Mouse (Mus musculus): ENCODE data around the gene Mul1. TPM values are rescaled to one million over a fixed set of nuclear protein-coding genes. Genes with fewer than 3 reads are reported as not detected.

Gene Mul1
- polyA plus RNA-seq, 1 experiment from 2014 or later: 16.6 TPM

DNA sequence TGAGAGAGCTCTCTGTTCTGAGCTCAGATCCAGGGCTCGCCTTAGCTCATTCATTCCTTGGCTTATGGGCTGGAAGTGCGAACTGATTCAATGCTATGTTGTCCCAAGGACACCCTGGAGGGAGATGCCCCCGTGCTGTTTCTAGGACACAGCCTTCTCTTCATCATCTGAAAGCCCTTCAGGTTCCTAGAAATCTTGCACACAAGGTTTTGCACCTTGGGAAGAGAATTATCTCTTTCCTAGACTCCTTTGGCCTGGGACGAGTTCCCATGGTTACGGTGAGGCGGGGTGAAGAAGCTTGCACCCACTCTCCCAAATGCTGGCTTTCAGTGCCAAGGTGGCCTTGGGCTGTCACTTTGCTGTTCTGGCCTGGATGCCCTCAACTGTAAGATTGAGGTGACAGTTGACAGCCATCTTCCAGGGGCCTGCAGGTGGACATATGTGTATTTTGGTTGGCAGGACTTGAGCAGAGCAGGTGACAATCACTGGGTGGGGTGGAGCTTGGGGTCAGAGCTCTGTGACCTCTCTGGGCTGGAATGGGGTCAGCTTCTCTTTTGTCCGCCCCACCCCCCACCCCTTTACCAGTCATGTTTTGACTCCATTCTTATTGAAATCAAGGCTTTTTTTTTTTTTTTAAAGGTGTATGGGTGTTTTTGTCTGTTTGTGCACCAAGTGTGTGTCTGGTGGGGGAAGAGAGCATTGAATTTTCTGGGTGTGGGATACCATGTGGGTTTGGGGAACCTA is 14.6 kb downstream of the Mul1 start:
- peaks cover 15% of the 10 kb centered on the region for H3K4me1 ChIP-seq (replicated peaks; ENCODE audit: control insufficient read depth, insufficient read depth, low read length)
- no peak overlapping the region for H3K27ac ChIP-seq (ENCODE audit: low read depth, low read length)
- H3K27me3 ChIP-seq (ENCODE audit: control insufficient read depth, insufficient read depth, low read length): peaks cover 3% of the 10 kb centered on the region; the same call in 1 of the 2 replicates
- DNase-seq (ENCODE audit: low spot score): no peak
- no peak overlapping the region for H3K4me3 ChIP-seq (ENCODE audit: low read depth, low read length)
- WGBS: 38% methylated on average over 7 of the region's 7 CpGs
- no peaks in the 10 kb centered on the region for H3K36me3 ChIP-seq (ENCODE audit: control insufficient read depth, insufficient read depth, low read length)
- no peak for ATAC-seq (ENCODE audit: low FRiP score)
- H3K4me2 ChIP-seq (replicated peaks; ENCODE audit: low read depth, low read length): no peak overlapping the region
- no peaks in the 10 kb centered on the region for H3K9me3 ChIP-seq (ENCODE audit: control insufficient read depth, low read length)
- H3K9ac ChIP-seq (ENCODE audit: low read depth, low read length): no peak overlapping the region

- no peak overlapping the region for H3K4me3 ChIP-seq (ENCODE audit: low read depth, low read length)
- H3K9ac ChIP-seq (ENCODE audit: low read depth, low read length): no peak overlapping the region
- DNase-seq (ENCODE audit: low spot score) (no peak), ATAC-seq (ENCODE audit: low FRiP score) (no peak)
- no peaks in the 10 kb centered on the region for H3K9me3 ChIP-seq (ENCODE audit: control insufficient read depth, low read length)
- no peaks in the 10 kb centered on the region for H3K36me3 ChIP-seq (ENCODE audit: control insufficient read depth, insufficient read depth, low read length)
- no peak overlapping the region for H3K4me2 ChIP-seq (replicated peaks; ENCODE audit: low read depth, low read length)
- peaks cover 14% of the 10 kb centered on the region for H3K4me1 ChIP-seq (replicated peaks; ENCODE audit: control insufficient read depth, insufficient read depth, low read length)
- H3K27ac ChIP-seq (ENCODE audit: low read depth, low read length): no peak overlapping the region
- peaks cover 3% of the 10 kb centered on the region; the same call in 1 of the 2 replicates for H3K27me3 ChIP-seq (ENCODE audit: control insufficient read depth, insufficient read depth, low read length)
- 49% methylated on average over 12 of the region's 12 CpGs for WGBS
Measured at GRCm38 (mm10) chr4:138449636-138450314, 15.3 kb downstream of the Mul1 start.

DNA sequence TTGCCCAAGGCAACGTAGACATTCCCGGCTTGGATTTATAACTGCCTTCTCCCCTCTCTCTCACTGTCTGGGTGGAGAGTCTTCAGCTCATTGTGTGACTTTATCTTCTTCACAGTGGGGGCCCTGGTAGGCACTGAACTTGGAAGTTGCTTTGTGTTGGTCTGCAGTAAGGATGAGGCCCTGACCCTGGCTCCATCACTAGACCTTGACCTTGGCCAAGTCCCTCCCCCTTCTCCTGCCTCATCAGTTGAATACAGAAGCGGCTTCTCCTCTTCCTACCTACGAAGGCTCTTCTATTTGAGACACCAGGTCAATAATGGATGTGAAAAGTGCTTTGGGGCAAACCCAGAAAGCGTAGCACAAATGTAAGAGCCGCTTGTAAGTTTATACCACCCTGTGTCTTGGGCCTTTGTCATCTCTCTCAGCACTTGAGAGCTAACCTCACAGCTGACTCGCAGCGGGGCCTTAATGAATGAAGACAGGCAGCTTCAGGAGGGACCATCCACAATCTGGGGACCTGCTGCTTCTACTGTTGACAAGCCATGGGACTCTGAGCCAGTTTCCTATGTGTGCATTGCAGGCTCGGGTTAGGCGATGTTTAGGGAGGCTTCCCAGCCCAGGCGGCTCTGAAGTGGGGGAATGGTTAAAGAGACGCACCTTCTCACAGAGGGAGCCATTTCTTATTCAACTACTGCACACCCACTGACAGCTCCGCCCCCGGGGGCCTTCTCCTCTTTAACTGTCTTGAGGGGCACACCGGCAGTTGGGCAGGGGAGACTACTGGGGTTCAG is 18.0 kb downstream of the Mul1 start:
- 25% methylated on average over 15 of the region's 15 CpGs for WGBS
- Histone ChIP-seq H3K4me1 (replicated peaks; ENCODE audit: control insufficient read depth, insufficient read depth, low read length) (peaks cover 12% of the 10 kb centered on the region), H3K9ac (ENCODE audit: low read depth, low read length) (no peak overlapping the region), H3K9me3 (ENCODE audit: control insufficient read depth, low read length) (no peaks in the 10 kb centered on the region), H3K27ac (ENCODE audit: low read depth, low read length) (no peak overlapping the region), H3K4me2 (replicated peaks; ENCODE audit: low read depth, low read length) (no peak overlapping the region), H3K27me3 (ENCODE audit: control insufficient read depth, insufficient read depth, low read length) (peaks cover 3% of the 10 kb centered on the region; the same call in 1 of the 2 replicates), H3K36me3 (ENCODE audit: control insufficient read depth, insufficient read depth, low read length) (no peaks in the 10 kb centered on the region), H3K4me3 (ENCODE audit: low read depth, low read length) (no peak overlapping the region)
- DNase-seq (ENCODE audit: low spot score) (no peak), ATAC-seq (ENCODE audit: low FRiP score) (no peak)

GRCm38 (mm10) chr4:138453097-138453752 is 18.8 kb downstream of the Mul1 start:
- ATAC-seq (ENCODE audit: low FRiP score) (peak; percentile 32), DNase-seq (ENCODE audit: low spot score) (peak; percentile 56)
- no peaks in the 10 kb centered on the region for H3K9me3 ChIP-seq (ENCODE audit: control insufficient read depth, low read length)
- H3K4me1 ChIP-seq (replicated peaks; ENCODE audit: control insufficient read depth, insufficient read depth, low read length): peaks cover 12% of the 10 kb centered on the region
- WGBS: 3% methylated on average over 19 of the region's 19 CpGs
- H3K4me3 ChIP-seq (ENCODE audit: low read depth, low read length): peak overlapping the region; percentile 89
- H3K4me2 ChIP-seq (replicated peaks; ENCODE audit: low read depth, low read length): peak overlapping the region; percentile 89
- H3K27ac ChIP-seq (ENCODE audit: low read depth, low read length): peak overlapping the region; percentile 93
- H3K36me3 ChIP-seq (ENCODE audit: control insufficient read depth, insufficient read depth, low read length): no peaks in the 10 kb centered on the region
- H3K9ac ChIP-seq (ENCODE audit: low read depth, low read length): no peak overlapping the region; the same call in 1 of the 2 replicates
- H3K27me3 ChIP-seq (ENCODE audit: control insufficient read depth, insufficient read depth, low read length): peaks cover 3% of the 10 kb centered on the region; the same call in 1 of the 2 replicates

- Histone ChIP-seq H3K27me3 (ENCODE audit: control insufficient read depth, insufficient read depth, low read length) (peaks cover 3% of the 10 kb centered on the region; the same call in 1 of the 2 replicates), H3K9ac (ENCODE audit: low read depth, low read length) (peak within 1 kb of the TSS; percentile 92), H3K36me3 (ENCODE audit: control insufficient read depth, insufficient read depth, low read length) (no peaks in the 10 kb centered on the region), H3K4me1 (replicated peaks; ENCODE audit: control insufficient read depth, insufficient read depth, low read length) (peaks cover 8% of the 10 kb centered on the region), H3K4me2 (replicated peaks; ENCODE audit: low read depth, low read length) (peak within 1 kb of the TSS; percentile 89), H3K27ac (ENCODE audit: low read depth, low read length) (peak within 1 kb of the TSS; percentile 93), H3K9me3 (ENCODE audit: control insufficient read depth, low read length) (no peaks in the 10 kb centered on the region), H3K4me3 (ENCODE audit: low read depth, low read length) (peak within 1 kb of the TSS; percentile 89)
- under 1% methylated on average over 47 of the region's 64 CpGs for WGBS
- ATAC-seq (ENCODE audit: low FRiP score) (peak; percentile 80), DNase-seq (ENCODE audit: low spot score) (peak; percentile 82)
Measured at GRCm38 (mm10) chr4:138453753-138454570, 19.5 kb downstream of the Mul1 start, which contains the start of gene Camk2n1. TSS of gene Camk2n1 (plus strand) at chr4:138454314.

DNA sequence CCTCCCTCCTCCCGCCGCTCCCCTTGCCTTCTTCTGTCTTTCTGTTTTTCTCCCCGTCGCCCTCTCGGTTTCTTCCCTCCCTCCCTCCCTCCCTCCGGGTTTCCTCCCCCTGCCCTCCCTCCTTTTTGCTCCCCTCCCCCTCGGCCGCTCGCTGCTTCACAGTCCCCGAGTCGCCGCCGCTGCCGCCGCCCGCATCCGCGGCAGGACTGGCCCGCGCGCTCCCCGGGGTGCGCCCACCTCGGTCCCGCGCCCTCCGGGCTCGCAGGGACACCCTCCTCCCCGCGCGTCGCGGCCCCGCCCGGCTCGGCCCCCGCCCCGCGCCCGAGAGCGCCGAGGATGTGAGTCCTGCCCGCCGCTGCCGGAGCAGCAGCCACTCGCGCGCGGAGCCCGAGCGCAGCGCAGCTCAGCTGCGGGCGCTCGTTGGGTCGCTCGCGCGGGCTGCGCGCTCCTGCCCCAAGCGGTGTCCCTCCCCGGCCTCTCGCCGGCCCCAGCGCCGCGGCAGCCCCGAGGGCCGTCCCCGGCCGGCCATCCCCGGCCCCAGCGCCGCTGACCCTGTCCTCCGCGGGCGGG is 20.2 kb downstream of the Mul1 start:
- 0% methylated on average over 34 of the region's 78 CpGs for WGBS

GRCm38 (mm10) chr4:138455141-138455955 is 20.9 kb downstream of the Mul1 start:
- Histone ChIP-seq H3K4me2 (replicated peaks; ENCODE audit: low read depth, low read length) (peak overlapping the region; percentile 89), H3K9ac (ENCODE audit: low read depth, low read length) (peak overlapping the region; percentile 92), H3K27ac (ENCODE audit: low read depth, low read length) (peak overlapping the region; percentile 93), H3K4me1 (replicated peaks; ENCODE audit: control insufficient read depth, insufficient read depth, low read length) (peaks cover 8% of the 10 kb centered on the region), H3K4me3 (ENCODE audit: low read depth, low read length) (peak overlapping the region; percentile 89), H3K9me3 (ENCODE audit: control insufficient read depth, low read length) (no peaks in the 10 kb centered on the region), H3K27me3 (ENCODE audit: control insufficient read depth, insufficient read depth, low read length) (peaks cover 3% of the 10 kb centered on the region; the same call in 1 of the 2 replicates), H3K36me3 (ENCODE audit: control insufficient read depth, insufficient read depth, low read length) (no peaks in the 10 kb centered on the region)
- ATAC-seq (ENCODE audit: low FRiP score): peak; percentile 15; the same call in 1 of the 2 replicates
- peak; percentile 76 for DNase-seq (ENCODE audit: low spot score)
- under 1% methylated on average over 56 of the region's 58 CpGs for WGBS

More for the DNA sequence above, 20.2 kb downstream of the Mul1 start:
- Histone ChIP-seq H3K9ac (ENCODE audit: low read depth, low read length) (peak overlapping the region; percentile 92), H3K4me3 (ENCODE audit: low read depth, low read length) (peak overlapping the region; percentile 89), H3K27me3 (ENCODE audit: control insufficient read depth, insufficient read depth, low read length) (peaks cover 3% of the 10 kb centered on the region; the same call in 1 of the 2 replicates), H3K4me2 (replicated peaks; ENCODE audit: low read depth, low read length) (peak overlapping the region; percentile 89), H3K9me3 (ENCODE audit: control insufficient read depth, low read length) (no peaks in the 10 kb centered on the region), H3K36me3 (ENCODE audit: control insufficient read depth, insufficient read depth, low read length) (no peaks in the 10 kb centered on the region), H3K4me1 (replicated peaks; ENCODE audit: control insufficient read depth, insufficient read depth, low read length) (peaks cover 8% of the 10 kb centered on the region), H3K27ac (ENCODE audit: low read depth, low read length) (peak overlapping the region; percentile 93)
- ATAC-seq (ENCODE audit: low FRiP score) (peak; percentile 37; the same call in 1 of the 2 replicates), DNase-seq (ENCODE audit: low spot score) (peak; percentile 82)
